Mouse (Mus musculus) kidney, embryonic 16.5 days (tissue): ENCODE measurements around the gene Dock1. TPM values are rescaled to one million over a fixed set of nuclear protein-coding genes. Genes with fewer than 3 reads are reported as not detected.

Experiments
- ATAC-seq: fragments of 200-750 bp; cut with Nextera tagmentation; 2 replicates; pipeline ENCODE4 v1.8.0; 2017; ENCODE audit warnings: moderate TSS enrichment; ENCODE audit not compliant: low FRiP score, low TSS enrichment
- H3K27ac ChIP-seq: fragments of 300-500 bp; sonication (generic); 2 replicates; pipeline ENCODE4 v1.5.1; 2014; ENCODE audit warnings: low read length
- H3K27me3 ChIP-seq: fragments of 300-500 bp; sonication (generic); 2 replicates; pipeline ENCODE4 v1.6.1; 2014; ENCODE audit warnings: low read length, control low read depth, mixed read lengths; ENCODE audit not compliant: insufficient read depth
- H3K36me3 ChIP-seq: fragments of 300-500 bp; sonication (generic); 2 replicates; pipeline ENCODE4 v1.6.1; 2014; ENCODE audit warnings: low read length, control low read depth, mixed read lengths; ENCODE audit not compliant: insufficient read depth
- H3K4me1 ChIP-seq: fragments of 300-500 bp; sonication (generic); 2 replicates; pipeline ENCODE4 v1.6.1; 2014; ENCODE audit warnings: low read length, control low read depth, mixed read lengths; ENCODE audit not compliant: insufficient read depth
- H3K4me2 ChIP-seq: fragments of 300-500 bp; sonication (generic); replicated peaks from 2 replicates; pipeline ENCODE4 v1.6.1; 2014; ENCODE audit warnings: low read depth, low read length
- H3K4me3 ChIP-seq: fragments of 300-500 bp; sonication (generic); 2 replicates; pipeline ENCODE4 v1.5.1; 2014; ENCODE audit warnings: mild to moderate bottlenecking, low read length
- H3K9ac ChIP-seq: fragments of 300-500 bp; sonication (generic); replicated peaks from 2 replicates; pipeline ENCODE4 v1.6.1; 2014; ENCODE audit warnings: low read length
- H3K9me3 ChIP-seq: fragments of 300-500 bp; sonication (generic); 2 replicates; pipeline ENCODE4 v1.6.1; 2016; ENCODE audit warnings: low read length, control low read depth
- WGBS: fragments of 180-500 bp; shearing (Covaris S2); extraction: QIAGEN DNeasy Blood & Tissue Kit; methylation state at CpG from one replicate; pipeline ENCODE4 v1.1.7; 2014; 5-methylcytosine and 5-hydroxymethylcytosine counted together
- polyA plus RNA-seq: library from polyadenylated mRNA; unstranded; fragments of >200 nt; fragmentation: Nextera tagmentation; extraction: Ambion mirVana; gene quantifications from 2 replicates; pipeline ENCODE4 v1.2.1, GENCODE M21; 2015

The Dock1 gene
- polyA plus RNA-seq, 1 experiment from 2014 or later, result 41.4 TPM

DNA sequence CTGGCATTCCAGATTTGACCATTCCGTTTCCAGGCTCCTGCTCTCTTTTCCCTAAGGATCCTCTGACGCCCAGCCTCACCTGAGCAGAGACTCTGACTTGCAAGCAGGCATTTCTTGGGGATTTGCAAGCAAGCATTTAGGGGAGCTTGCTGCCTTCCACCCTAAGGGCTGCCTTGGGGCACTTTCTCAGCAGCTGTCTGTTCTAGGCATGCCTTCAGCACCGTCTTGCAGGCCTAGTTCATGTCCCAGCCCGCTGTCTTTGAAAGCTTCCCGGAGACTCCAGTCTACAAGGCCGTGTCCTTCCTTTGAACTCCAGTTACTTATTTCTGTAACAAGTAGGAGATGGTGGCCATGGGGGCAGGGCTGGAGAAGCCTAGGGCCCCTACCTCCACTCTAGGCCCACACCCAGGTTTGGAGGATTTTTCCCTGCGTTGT lies 1.0 kb downstream of the Dock1 start:
- Histone ChIP-seq H3K4me3 (peak overlapping the region; percentile 88), H3K9ac (peak overlapping the region; percentile 98), H3K27me3 (no peaks in the 10 kb centered on the region), H3K27ac (peak overlapping the region; percentile 97), H3K4me2 (peak overlapping the region; percentile 76), H3K9me3 (no peaks in the 10 kb centered on the region), H3K4me1 (peaks cover 52% of the 10 kb centered on the region), H3K36me3 (no peaks in the 10 kb centered on the region)
- WGBS, result 6% methylated on average over 7 of the region's 7 CpGs
- peak; percentile 41; the same call in 1 of the 2 replicates for ATAC-seq

GRCm38 (mm10) chr7:134673135-134673534 lies 2.7 kb downstream of the Dock1 start:
- ATAC-seq, result no peak
- Histone ChIP-seq H3K27ac (no peak overlapping the region), H3K4me1 (peaks cover 68% of the 10 kb centered on the region), H3K4me2 (peak overlapping the region; percentile 76), H3K9me3 (no peaks in the 10 kb centered on the region), H3K27me3 (no peaks in the 10 kb centered on the region), H3K9ac (peak overlapping the region; percentile 40; the same call in 1 of the 2 replicates), H3K36me3 (no peaks in the 10 kb centered on the region), H3K4me3 (no peak overlapping the region)
- 76% methylated on average over 5 of the region's 5 CpGs for WGBS

DNA sequence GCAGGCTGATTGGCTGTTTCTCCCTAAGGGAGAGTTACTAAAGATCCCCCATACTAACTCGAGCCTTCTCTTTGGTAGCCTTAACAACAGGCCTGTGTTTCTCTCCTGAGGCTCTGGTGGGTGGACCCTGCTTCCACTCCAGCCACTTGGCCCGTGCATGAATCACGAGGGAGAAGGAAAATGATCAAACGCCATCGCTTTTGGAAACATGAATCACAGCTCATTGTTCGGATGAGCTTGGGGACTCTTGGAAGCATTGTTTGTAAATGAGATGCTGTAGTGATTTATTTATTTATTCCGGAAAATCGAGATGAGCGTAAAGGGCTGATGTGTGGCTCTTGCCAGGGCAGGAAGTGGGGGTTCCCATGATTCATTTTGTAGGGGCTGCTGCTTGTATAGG lies 3.5 kb downstream of the Dock1 start:
- Histone ChIP-seq H3K9me3 (no peaks in the 10 kb centered on the region), H3K36me3 (no peaks in the 10 kb centered on the region), H3K27ac (no peak overlapping the region), H3K27me3 (no peaks in the 10 kb centered on the region), H3K4me1 (peaks cover 76% of the 10 kb centered on the region), H3K4me2 (peak overlapping the region; percentile 76; the same call in 1 of the 2 replicates), H3K9ac (no peak overlapping the region), H3K4me3 (no peak overlapping the region)
- WGBS, result 56% methylated on average over 9 of the region's 9 CpGs
- no peak for ATAC-seq

DNA sequence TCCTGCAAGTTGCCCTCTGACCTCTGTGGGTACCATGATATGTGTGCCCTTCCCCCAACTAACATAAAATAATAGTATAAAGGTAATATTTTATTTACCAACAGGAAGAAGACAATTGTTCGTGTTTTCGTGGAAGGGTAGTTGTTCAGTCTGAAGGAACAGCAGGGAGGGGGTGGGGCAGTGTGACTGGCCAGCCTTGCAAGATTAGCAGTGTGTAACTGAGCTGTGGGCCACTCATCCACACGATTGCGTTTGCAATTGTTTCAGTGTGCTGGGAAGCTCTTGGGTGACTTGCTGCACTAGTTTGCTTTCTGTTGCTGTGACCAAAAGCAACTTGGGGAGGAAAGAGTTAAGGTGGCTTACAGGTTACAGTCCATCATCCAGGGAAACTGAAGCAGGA lies 7.4 kb downstream of the Dock1 start:
- Histone ChIP-seq H3K4me1 (peaks cover 69% of the 10 kb centered on the region), H3K9me3 (no peaks in the 10 kb centered on the region), H3K4me3 (no peak overlapping the region), H3K9ac (no peak overlapping the region), H3K27ac (peak overlapping the region; percentile 51; the same call in 1 of the 2 replicates), H3K36me3 (no peaks in the 10 kb centered on the region), H3K4me2 (no peak overlapping the region), H3K27me3 (no peaks in the 10 kb centered on the region)
- 15% methylated on average over 4 of the region's 4 CpGs for WGBS
- peak; percentile 41; the same call in 1 of the 2 replicates for ATAC-seq

DNA sequence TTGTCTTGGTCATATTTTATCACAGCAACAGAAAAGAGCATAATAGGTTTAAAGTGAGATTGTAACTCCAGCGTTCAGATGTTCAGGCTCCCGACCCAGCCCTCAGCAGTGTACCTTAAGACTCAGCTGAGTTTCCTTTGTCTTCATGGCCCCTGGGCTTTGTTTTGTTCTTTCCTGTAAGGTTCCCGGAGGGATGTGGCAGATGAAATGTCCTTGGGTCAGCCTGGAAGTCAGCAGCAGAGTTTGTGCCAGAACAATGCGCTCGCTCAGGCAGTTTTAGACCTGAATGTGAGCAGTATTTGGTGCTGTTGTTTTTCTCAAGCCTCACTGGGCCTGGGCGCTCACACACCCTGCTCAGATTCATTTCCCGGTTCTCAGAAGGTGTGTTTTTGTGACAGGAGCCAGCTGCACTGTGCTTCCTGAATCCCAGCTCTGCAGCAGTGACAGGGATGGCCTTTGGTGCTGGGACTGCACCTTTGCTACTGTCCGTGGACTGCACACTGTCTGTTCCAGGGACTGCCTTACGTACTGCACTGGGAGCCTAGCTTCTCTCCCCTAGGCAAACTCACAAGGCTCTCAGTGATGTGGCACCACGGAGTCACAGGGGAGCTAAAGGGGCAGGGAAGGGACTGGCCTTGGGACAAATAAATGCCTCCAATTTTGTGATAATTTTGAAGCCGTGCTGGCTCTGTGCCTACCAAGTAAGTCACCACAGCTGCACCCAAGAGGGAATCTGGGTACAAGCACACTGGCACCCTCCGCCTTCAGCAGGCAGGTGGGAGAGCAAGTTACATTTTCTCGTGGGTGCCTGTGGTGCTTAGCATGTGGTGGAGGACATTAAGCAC lies 9.1 kb downstream of the Dock1 start:
- 38% methylated on average over 13 of the region's 13 CpGs for WGBS
- Histone ChIP-seq H3K9ac (peak overlapping the region; percentile 1; the same call in 1 of the 2 replicates), H3K4me1 (peaks cover 52% of the 10 kb centered on the region), H3K9me3 (no peaks in the 10 kb centered on the region), H3K36me3 (no peaks in the 10 kb centered on the region; the same call in 1 of the 2 replicates), H3K4me2 (no peak overlapping the region), H3K27ac (peak overlapping the region; percentile 51), H3K4me3 (no peak overlapping the region), H3K27me3 (no peaks in the 10 kb centered on the region)
- ATAC-seq, result peak; percentile 36; the same call in 1 of the 2 replicates

DNA sequence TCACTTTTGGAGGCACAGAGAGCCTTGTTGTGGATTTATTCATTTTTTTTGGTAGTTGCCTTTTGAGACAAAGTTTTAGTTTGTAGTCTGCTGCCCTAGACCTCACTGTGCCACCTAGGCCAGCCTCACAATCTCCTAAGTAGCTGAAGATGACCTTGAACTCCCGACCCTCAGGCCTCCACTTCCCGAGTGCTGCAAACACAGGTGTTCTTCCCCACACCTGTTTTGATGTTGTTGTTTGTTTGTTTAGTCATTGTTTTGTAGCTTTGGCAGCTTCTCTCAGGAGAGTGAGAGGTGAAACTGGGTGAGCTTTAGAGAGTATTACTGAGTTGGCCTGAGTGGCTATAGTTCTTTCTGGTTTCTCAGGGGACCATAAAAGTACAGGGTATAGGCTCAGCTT lies 9.7 kb downstream of the Dock1 start:
- no peak for ATAC-seq
- Histone ChIP-seq H3K36me3 (no peaks in the 10 kb centered on the region; the same call in 1 of the 2 replicates), H3K9ac (no peak overlapping the region), H3K9me3 (no peaks in the 10 kb centered on the region), H3K27ac (peak overlapping the region; percentile 51), H3K4me1 (peaks cover 46% of the 10 kb centered on the region), H3K4me3 (no peak overlapping the region), H3K27me3 (no peaks in the 10 kb centered on the region), H3K4me2 (no peak overlapping the region)
- WGBS, result 66% methylated on average over 2 of the region's 2 CpGs

DNA sequence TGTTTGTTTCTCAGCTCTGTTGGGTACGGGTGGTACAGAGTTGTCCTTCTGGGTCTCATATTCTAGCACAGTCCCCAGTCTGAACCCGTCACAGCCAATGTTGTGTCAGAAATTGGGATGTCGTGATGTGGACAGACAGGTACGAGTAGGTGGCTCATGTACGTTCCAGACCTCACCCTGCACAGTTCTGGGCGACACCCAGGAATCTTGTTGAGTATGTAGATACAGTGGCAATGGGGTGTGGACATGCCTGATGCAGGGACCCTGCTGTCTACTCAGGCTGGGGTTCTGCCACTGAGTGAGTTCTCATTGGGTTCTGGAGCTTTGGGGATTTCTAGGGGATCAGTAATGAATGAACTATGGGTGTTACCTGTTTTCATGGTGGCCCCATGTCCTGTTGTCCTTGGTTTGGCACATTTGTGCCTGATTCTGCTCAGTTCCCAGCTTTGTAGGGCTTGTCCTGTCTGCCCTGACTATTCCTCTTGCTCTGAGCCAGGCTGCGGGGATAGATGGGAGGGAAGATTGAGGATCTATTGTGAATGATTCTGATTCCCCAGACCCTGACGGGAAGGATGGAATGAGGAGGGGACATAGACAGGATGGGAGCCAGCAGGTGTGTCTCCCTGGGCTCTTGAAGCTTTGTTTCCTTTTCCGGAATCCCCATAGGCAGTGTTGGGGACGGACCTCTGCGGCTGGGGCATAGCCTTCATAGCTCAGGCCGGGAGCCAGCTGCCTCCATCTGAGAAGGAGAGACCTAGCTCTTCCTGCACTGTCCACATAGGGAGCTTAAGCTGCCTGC lies 11.5 kb downstream of the Dock1 start:
- Histone ChIP-seq H3K4me3 (no peak overlapping the region), H3K36me3 (no peaks in the 10 kb centered on the region; the same call in 1 of the 2 replicates), H3K27me3 (no peaks in the 10 kb centered on the region), H3K9ac (no peak overlapping the region), H3K4me1 (peaks cover 36% of the 10 kb centered on the region), H3K9me3 (no peaks in the 10 kb centered on the region), H3K4me2 (no peak overlapping the region), H3K27ac (no peak overlapping the region)
- 88% methylated on average over 12 of the region's 12 CpGs for WGBS
- no peak for ATAC-seq

DNA sequence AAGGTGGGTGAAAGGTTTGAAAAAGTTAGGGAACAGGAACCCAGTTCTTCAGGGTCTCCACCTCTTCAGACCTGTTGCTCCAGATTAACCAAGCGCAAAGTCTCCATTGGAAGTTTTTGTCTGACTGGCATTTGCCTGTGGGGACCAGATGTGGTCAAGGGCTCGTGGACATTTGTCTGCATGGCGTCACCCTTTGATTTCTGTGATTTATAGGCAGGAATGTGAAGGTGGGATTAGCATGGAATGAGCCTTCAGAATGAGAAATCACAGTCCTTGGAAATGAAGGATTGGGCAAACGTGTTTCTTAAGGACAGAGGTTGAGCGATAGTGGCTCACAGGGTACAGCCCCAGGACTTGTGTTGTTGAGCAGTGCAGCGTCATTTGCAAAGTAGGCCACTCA lies 17.9 kb downstream of the Dock1 start:
- H3K9ac ChIP-seq, result no peak overlapping the region
- WGBS, result 55% methylated on average over 6 of the region's 6 CpGs
- no peak overlapping the region for H3K27ac ChIP-seq
- peaks cover 4% of the 10 kb centered on the region; the same call in 1 of the 2 replicates for H3K9me3 ChIP-seq
- H3K36me3 ChIP-seq, result no peaks in the 10 kb centered on the region; the same call in 1 of the 2 replicates
- peaks cover 13% of the 10 kb centered on the region; the same call in 1 of the 2 replicates for H3K4me1 ChIP-seq
- H3K4me3 ChIP-seq, result no peak overlapping the region
- ATAC-seq, result no peak
- no peak overlapping the region for H3K4me2 ChIP-seq
- H3K27me3 ChIP-seq, result no peaks in the 10 kb centered on the region

DNA sequence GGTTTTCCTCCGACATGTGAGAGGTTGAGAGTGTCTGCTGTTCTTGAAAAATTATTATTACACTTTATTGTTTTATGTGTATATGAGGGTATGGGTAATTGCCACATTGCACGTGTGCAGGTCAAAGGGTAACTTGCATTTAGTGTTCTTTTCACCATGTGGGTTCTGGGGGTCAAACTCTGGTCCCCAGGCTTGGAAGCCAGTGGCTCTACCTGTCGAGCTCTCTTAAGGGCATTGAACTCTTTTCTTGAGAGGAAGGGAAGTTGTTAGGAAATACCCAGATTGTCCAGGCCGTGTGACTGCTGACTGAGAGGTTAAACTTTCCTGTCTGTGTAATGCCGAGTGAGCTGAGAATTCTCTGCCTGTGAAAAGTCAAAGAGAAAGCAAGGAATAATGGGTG lies 19.7 kb downstream of the Dock1 start:
- no peaks in the 10 kb centered on the region; the same call in 1 of the 2 replicates for H3K36me3 ChIP-seq
- no peak overlapping the region for H3K4me3 ChIP-seq
- H3K27ac ChIP-seq, result no peak overlapping the region
- WGBS, result 68% methylated on average over 5 of the region's 5 CpGs
- peaks cover 4% of the 10 kb centered on the region; the same call in 1 of the 2 replicates for H3K9me3 ChIP-seq
- H3K9ac ChIP-seq, result no peak overlapping the region
- H3K4me1 ChIP-seq, result peaks cover 23% of the 10 kb centered on the region; the same call in 1 of the 2 replicates
- H3K27me3 ChIP-seq, result no peaks in the 10 kb centered on the region
- no peak for ATAC-seq
- no peak overlapping the region for H3K4me2 ChIP-seq
